Mouse (Mus musculus): ENCODE results near the gene Nfam1. TPM values are rescaled to one million over a fixed set of nuclear protein-coding genes. Genes with fewer than 3 reads are reported as not detected.
A peak's percentile ranks its signal among the peaks of the same experiment; 100 is the strongest.
"Not testable (repeated sequence)": the region's sequence is repeated elsewhere in the genome, so short reads cannot be mapped to it uniquely, and the experiment has no call there.

Nfam1 gene
- 1 to 10 TPM in 1 of 2 experiments, under 1 TPM in 1; 0.98 to 1.4 TPM for total RNA-seq (2021)

- no peak for DNase-seq
These were observed at the start of gene Nfam1 for GRCm38 (mm10) chr15:83032981-83033541. TSS of gene Nfam1 (minus strand) at chr15:83033306.

GRCm38 (mm10) chr15:83075607-83076525 lies 42.8 kb upstream of the Nfam1 start:
- no peak for DNase-seq

- DNase-seq = peak; percentile 62
These were observed 41.1 kb upstream of the Nfam1 start for GRCm38 (mm10) chr15:83074179-83074578.

GRCm38 (mm10) chr15:83071752-83072151 lies 38.6 kb upstream of the Nfam1 start:
- DNase-seq = no peak

- peak; percentile 83 for DNase-seq
These were observed 37.8 kb upstream of the Nfam1 start for GRCm38 (mm10) chr15:83070942-83071341.

- no peak for DNase-seq
These were observed 35.2 kb upstream of the Nfam1 start for GRCm38 (mm10) chr15:83068270-83068669.

GRCm38 (mm10) chr15:83065543-83065942 lies 32.4 kb upstream of the Nfam1 start:
- DNase-seq = peak; percentile 88

GRCm38 (mm10) chr15:83062582-83062981 lies 29.5 kb upstream of the Nfam1 start:
- DNase-seq = not testable (repeated sequence)

GRCm38 (mm10) chr15:83061689-83062088 lies 28.6 kb upstream of the Nfam1 start:
- no peak for DNase-seq

- no peak for DNase-seq
These were observed 26.1 kb upstream of the Nfam1 start for GRCm38 (mm10) chr15:83059233-83059660.

GRCm38 (mm10) chr15:83057533-83057932 lies 24.4 kb upstream of the Nfam1 start:
- DNase-seq = no peak

- DNase-seq = peak; percentile 79
These were observed 23.4 kb upstream of the Nfam1 start for GRCm38 (mm10) chr15:83056378-83057083.

GRCm38 (mm10) chr15:83055569-83055968 lies 22.5 kb upstream of the Nfam1 start:
- DNase-seq = no peak

- DNase-seq = no peak
These were observed 20.2 kb upstream of the Nfam1 start for GRCm38 (mm10) chr15:83053261-83053660.

GRCm38 (mm10) chr15:83052341-83053104 lies 19.4 kb upstream of the Nfam1 start:
- no peak for DNase-seq

GRCm38 (mm10) chr15:83046730-83047129 lies 13.6 kb upstream of the Nfam1 start:
- no peak for DNase-seq

- no peak for DNase-seq
These were observed 13.2 kb upstream of the Nfam1 start for GRCm38 (mm10) chr15:83046308-83046707.

GRCm38 (mm10) chr15:83045565-83045964 lies 12.5 kb upstream of the Nfam1 start:
- not testable (repeated sequence) for DNase-seq

GRCm38 (mm10) chr15:83043362-83043708 lies 10.2 kb upstream of the Nfam1 start:
- DNase-seq = no peak

GRCm38 (mm10) chr15:83042655-83043361 lies 9.7 kb upstream of the Nfam1 start:
- DNase-seq = no peak

GRCm38 (mm10) chr15:83040156-83040555 lies 7.0 kb upstream of the Nfam1 start:
- DNase-seq = no peak

GRCm38 (mm10) chr15:83038812-83039211 lies 5.7 kb upstream of the Nfam1 start:
- DNase-seq = no peak

All from heart, postnatal 4 days (tissue).